Comparison of ENCODE assay signal across 8 mouse cellular contexts in the genomic region with DNA sequence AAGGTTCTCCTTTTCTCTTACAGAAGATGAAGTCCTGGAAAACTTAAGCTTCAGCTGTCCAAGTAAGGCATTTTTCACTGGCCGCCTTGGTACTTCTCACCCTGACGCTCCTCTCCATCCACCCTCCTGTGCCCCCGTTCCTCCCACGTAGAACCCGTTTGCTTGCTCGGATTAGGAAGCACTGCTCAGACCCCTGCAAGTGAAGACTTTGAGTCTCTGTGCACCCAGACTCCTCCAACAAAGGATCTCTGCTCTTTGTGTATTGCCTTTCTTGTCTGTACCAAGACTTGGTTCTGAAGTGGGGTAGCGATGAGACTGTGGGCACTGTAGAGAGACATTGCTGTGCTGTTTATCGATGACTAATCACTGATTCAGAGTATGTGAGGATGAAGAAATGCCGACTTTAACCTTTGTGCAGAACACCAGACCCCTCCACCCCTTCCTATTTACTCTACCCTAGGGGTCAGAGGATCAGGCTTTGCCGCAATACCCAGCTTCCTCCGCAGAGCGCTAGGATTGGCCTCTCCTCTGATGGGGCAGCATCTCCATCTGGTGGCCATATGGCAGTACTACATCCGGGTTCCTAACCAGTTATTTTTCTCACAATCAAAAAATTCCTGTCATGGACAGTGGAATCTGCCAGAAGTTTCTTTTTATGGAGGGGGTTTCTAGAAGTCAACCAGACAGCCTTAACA. TPM values are rescaled to one million over a fixed set of nuclear protein-coding genes. Genes with fewer than 3 reads are reported as not detected.
DNase-seq lines count a peak whose midpoint lies in the region; ATAC-seq and TF ChIP-seq lines count a peak whose summit lies in the region.

No protein-coding gene starts in this region.

- peak; percentile 89 for TF ChIP-seq CTCF in cortical plate, adult 2 months (IDR thresholded peaks at IDR 0.05; ENCODE audit: extremely low read depth, insufficient read depth, low read length)
- peak; percentile 98 for TF ChIP-seq CTCF in intestine, postnatal 0 days (IDR thresholded peaks at IDR 0.05; ENCODE audit: low read depth)

- no peaks in the 10 kb centered on the region for H3K27me3 ChIP-seq in intestine, postnatal 0 days (replicated peaks; ENCODE audit: control insufficient read depth, insufficient read depth, low read length)

- no peaks in the 10 kb centered on the region for H3K4me1 ChIP-seq in cortical plate, adult 2 months (ENCODE audit: control insufficient read depth, insufficient read depth, low read length)
- 0 out of 2 replicates have a peak, but pooled peaks cover 2% of the 10 kb centered on the region for H3K4me1 ChIP-seq in intestine, postnatal 0 days (replicated peaks; ENCODE audit: control insufficient read depth, insufficient read depth, low read length)

- H3K27ac ChIP-seq in cortical plate, adult 2 months (ENCODE audit: insufficient read depth, low read length): no peak overlapping the region
- peak overlapping the region; percentile 93 for H3K27ac ChIP-seq in intestine, postnatal 0 days (ENCODE audit: low read depth, low read length)

- H3K9ac ChIP-seq in intestine, postnatal 0 days (ENCODE audit: low read depth, low read length): peak overlapping the region; percentile 84

- peak; percentile 84 for ATAC-seq in intestine, postnatal 0 days

- H3K4me3 ChIP-seq in cortical plate, adult 2 months (ENCODE audit: insufficient read depth, low read length): no peak overlapping the region
- H3K4me3 ChIP-seq in intestine, postnatal 0 days (ENCODE audit: low read depth, low read length): peak overlapping the region; percentile 63

- 36% methylated on average over 13 of the region's 13 CpGs for WGBS in intestine, postnatal 0 days

- intact Hi-C loops in left cerebral cortex, postnatal 14 days (cut with DNase I): loop anchor here (1.0 to 5.0 kb wide), 2 partner anchors 108 to 191 kb away; no protein-coding TSS in a partner anchor

- peaks cover 28% of the 10 kb centered on the region for H3K36me3 ChIP-seq in intestine, postnatal 0 days (ENCODE audit: control insufficient read depth, insufficient read depth)

- DNase-seq in adrenal gland, postnatal 10 days: peak; percentile 78
- peak; percentile 16 for DNase-seq in gastrocnemius, postnatal 25 days
- DNase-seq in left cerebral cortex, postnatal 14 days (ENCODE audit: low spot score in 2 of 2): peak; percentile 55 to 83
- DNase-seq in mesoderm, embryonic 11.5 days (ENCODE audit: low read depth, low spot score): peak; percentile 78
- DNase-seq in right cerebral cortex, postnatal 4 days: peak; percentile 83
- no peak for DNase-seq in T-cell, adult 2 months (ENCODE audit: low spot score)

- TF ChIP-seq POLR2A in cortical plate, adult 2 months (IDR thresholded peaks at IDR 0.05; ENCODE audit: extremely low read depth, insufficient read depth, low read length): no peak

- H3K9me3 ChIP-seq in intestine, postnatal 0 days (ENCODE audit: control insufficient read depth): no peaks in the 10 kb centered on the region

- peak overlapping the region; percentile 62 for H3K4me2 ChIP-seq in intestine, postnatal 0 days (replicated peaks; ENCODE audit: low read depth)

RNA-seq across cellular contexts. Expression of a gene that starts 0.9 kb away (rescaled TPM):
- total RNA-seq in adrenal gland, postnatal 10 days (2021): 100 to 1,000 TPM; 260 to 497 TPM
- polyA plus RNA-seq in cortical plate, adult 2 months (2012; rRNA removed): under 0.01 TPM in 1 of 2 replicates, not detected in the other
- total RNA-seq in gastrocnemius, postnatal 25 days (2021): under 1 TPM in 1 of 2 experiments, not detected in 1; 0.08 TPM
- polyA plus RNA-seq in intestine, postnatal 0 days (2015; fragmentation: Nextera tagmentation; extraction: Ambion mirVana): 132 and 135 TPM in 2 replicates
- total RNA-seq in left cerebral cortex, postnatal 14 days (2021): under 1 TPM; 0.04 to 0.11 TPM

Comparison
In these comparisons a context has a peak if more than half of its experiments do, and no peak if none do; other contexts are left out.
1. RNA of a gene that starts 0.9 kb away (total RNA-seq): 260 to 497 TPM in adrenal gland, postnatal 10 days; 0.04 to 0.11 TPM in left cerebral cortex, postnatal 14 days and 0.08 TPM in gastrocnemius, postnatal 25 days; every median in the first group is over 100 times any median in the second.